Mouse (Mus musculus) B cell, adult 2 months (primary cell): ENCODE measurements around the gene Faap20.

Experiments
- DNase-seq, 2 experiments: peaks; one replicate each; pipeline ENCODE4 v3.0.0; 2022

The Faap20 gene

DNA sequence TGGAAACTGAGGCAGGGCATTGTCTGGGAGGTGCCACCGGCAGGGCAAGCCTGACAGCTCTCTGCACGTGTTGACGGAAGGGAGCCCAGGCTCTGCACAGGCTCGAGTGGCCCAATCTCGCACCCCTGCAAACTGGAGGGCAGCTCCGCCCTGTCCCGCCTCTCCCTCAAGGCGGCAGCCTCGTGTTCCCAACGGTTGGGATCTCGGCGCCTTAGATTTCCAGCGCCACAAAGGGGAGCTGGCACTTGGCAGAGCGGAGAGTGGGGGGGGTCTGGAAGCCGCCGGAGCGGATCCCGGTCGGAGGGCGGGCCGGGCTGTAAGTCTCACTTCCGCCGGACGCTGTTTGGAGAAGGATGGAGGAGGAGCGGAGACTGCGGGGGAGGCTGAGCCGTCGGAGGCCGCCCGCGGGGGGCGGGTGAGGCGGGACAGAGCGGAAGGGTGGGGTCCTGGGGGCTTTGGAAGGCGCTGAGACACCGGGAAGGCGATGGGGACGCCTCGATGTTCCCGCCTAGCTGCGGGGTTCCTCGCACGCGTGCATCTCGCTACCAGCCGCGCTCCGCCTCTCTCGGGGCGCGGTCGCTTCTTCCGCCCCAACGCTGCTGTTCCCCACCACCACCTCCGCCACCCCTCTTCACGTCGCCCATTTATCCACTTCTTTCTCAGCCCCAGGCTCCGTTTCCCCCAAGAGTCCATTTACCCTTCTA lies at the start of gene Faap20:
TSS of gene Faap20 (plus strand) at position 155 of the 704 bp plus-strand sequence.
- DNase-seq = peak; percentile 80 to 81

DNA sequence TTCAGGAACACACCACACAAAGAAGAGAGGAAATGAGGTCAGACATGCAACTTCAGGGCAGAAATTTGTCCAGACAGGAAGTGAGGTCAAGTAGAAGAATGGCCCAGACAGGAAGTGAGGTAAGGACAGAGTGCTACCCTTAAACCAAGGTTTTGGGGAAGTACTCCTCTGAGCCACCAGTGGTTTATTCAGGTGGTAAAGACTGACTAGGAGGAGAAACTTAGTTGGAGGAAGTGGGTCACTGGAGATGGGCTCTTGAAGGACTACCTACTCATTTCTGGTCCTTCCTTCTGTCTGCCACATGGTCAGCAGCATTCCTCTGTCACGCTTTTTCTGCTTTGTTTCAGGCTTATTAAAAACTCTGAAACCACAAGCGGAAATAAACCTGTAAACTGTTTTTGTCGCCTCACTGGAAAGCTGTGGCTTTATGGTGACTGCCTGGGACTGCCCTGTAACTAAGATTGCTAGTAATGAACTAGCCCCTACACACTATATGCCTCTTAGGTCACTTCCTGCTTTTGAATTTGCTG lies 48.7 kb upstream of the Faap20 start:
- peak; percentile 74 to 82 for DNase-seq

DNA sequence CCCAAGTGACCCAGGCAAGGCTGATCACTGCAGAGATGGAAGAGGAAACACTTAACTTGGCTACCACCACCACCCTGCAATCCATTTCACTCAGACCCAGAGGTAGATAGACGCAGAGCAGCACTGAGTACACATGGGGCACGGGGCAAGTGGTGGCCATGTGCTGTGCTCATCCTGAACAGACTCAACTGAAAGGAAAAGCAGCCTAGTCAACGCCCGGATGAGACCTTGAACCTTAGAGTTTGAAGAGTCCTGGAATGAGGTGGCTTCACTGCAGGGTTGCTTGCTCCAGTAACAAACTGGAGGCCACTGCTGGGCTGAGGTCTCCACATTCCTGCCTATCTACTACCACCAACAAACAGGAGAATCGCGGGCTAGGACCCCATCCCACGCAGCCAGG lies 47.8 kb upstream of the Faap20 start:
- no peak for DNase-seq

DNA sequence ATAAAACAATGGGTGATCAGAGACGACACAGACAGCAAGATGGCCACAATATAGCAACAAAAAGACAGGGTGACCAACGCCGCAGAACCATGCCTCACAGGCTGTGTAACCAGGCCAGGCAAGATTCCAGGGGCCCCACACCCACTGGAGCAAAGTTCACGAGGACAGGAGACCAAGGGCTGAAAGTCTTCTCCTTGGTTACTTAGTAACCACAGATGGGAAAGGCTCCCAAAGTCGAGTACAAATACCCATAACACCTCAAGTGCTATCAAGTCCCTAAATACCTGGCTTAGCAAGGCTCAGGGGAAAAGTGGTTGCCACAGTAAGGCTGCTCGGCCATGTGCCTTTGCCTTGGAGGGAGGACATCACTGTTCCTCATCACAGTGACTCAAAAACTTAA lies 43.7 kb upstream of the Faap20 start:
- no peak for DNase-seq

DNA sequence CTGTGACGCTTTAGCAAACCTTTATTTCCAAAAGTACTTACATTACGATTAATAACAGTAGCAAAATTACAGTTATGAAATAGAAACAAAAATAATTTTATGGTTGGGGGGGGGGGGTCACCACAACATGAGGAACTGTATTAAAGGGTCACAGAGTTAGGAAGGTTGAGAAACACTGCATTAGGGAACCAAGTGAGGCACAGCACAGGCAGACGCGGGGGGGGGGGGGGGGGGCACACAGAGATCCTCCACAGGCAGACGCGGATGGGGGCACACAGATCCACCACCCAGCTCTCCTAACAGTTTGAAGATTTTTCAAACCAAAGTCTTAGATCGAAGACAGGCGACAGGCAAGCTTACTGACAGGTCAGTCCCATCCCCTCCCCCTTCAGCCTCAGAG lies 43.1 kb upstream of the Faap20 start:
- DNase-seq = no peak

DNA sequence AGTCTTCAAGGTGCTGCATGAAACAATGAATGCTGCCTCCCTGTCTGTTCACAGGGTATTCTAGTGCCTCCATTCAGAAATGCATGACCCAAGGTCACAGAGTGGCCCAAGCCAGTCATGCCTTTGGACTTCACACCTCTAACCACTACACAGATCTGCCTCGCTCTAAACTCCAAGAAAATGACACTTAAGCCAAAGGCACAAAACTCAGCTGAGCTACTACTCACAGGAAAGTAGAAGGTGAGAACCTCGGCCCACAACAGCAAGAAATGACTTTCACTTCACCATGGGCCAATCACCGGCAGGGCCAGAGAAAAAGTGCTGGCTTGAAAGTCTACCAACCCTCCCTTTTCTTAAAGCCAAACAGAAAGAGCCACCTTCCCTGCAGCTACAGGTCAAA lies 41.8 kb upstream of the Faap20 start:
- DNase-seq = no peak

DNA sequence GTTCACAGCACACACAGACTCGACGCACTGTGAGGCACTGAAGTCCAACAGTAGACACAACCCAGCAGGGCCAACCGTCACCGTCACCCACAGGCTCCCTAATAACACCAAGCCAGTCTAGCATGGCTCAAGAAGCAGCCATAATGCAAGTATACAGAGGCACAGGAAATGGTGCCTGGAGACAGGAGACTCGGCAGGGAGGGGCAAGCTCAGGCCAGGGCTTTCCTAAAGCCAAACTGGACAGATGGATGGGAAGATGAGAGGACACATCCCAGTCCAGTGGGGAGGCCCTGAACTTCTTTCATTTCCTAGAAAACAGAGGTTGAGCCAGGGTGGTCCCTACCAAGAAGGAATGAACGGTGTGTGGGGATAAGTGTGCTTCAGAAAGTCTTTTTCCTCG lies 41.0 kb upstream of the Faap20 start:
- DNase-seq = no peak

DNA sequence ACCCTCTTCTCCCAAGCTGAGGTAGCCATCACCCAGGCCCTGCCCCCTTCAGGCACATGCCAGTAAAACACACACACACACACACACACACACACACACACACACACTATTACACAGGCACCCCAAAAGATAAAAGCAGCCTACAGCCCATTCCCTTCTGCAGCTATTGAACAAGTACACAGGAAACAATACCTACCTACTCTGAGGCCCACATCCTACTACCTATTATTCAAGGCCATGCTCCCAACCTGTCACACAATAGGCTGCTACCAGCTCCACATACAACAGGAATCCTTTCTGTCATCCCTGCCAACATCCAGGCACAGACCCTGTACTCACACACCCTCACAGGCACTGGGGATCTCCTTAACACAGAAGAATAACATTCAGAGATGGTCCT lies 40.5 kb upstream of the Faap20 start:
- no peak for DNase-seq

DNA sequence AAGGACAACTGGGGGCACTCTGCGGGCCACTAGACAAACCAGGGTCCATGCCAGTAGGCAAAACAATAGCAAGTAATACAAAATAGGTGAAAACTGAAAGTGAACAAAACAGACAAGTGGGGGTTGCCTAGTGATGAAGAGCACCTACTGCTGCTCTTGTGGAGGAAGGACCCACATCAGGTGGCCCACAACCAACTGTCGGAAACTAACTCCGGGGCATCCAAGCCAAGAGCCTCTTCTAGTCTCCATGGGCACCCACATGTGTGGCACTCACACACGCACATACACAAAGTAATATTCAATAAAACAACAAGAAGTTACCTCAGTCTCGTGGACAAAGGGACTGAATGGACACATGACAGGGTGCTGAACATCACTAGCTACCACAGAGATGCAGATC lies 40.1 kb upstream of the Faap20 start:
- no peak for DNase-seq

DNA sequence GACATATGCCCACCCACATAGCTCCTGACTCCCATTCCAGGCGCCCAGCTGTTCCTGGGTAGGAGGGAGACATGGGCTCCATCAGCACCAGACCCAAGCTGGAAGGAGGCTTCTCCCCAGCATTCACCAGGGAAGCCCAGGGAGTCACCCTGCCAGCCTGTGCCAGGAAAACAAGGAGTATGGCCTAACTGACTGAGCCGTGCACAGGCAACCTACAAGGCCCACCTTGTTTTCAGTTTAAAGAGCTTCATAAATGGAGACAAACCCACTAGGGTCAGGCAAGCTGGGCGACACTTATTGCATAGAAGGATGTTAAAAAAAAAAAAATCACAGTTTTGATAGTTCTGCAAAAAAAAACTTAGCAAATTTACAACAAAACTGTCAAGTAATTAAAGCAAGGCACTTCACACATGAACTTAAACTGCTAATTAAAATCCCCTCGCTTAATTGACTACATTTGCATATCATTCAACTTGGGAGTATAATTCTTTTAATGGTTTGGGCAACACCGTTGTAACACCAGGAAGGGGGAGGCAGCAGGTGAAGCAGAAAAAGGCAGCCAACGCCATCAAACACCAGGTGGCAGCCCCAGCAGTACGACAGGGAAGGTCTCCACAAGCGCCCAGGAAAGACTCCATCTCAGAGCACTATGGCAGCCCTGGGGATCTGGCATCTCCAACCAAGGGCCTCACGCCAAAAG lies 36.4 kb upstream of the Faap20 start:
- no peak for DNase-seq

DNA sequence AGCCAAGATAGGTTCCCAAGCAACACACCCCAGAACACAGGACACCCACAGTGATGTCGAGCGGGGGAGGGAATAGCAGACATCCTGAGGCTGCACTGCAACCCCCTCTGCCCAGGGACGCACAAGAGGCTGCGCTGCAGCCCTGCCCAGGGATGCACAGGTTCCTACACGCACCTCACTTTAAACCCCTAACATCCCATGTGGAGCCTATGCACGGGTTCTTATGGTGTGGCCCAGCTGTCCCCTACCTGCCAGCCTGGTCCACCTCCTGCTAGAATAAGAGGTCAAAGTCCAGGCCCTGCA lies 35.9 kb upstream of the Faap20 start:
- DNase-seq = no peak

DNA sequence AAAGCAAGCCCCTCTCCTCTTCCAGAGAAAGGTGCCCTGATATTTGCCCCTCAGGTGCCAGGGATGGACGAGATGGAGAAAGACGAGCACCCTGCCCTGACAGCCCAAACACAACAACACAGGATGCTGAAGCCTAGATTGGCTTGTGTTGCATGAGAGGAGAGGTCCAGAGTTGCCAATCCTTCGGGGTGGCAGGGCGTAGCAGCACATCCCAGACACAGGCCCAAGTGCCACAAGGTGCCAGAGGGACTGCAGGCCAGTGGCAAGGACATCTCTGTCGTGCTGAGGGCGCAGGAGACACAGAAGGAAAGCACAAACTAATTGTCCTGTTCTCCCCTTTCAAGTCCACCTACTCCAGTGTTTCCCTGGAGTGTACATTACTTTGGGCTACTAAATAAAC lies 35.4 kb upstream of the Faap20 start:
- DNase-seq = no peak

DNA sequence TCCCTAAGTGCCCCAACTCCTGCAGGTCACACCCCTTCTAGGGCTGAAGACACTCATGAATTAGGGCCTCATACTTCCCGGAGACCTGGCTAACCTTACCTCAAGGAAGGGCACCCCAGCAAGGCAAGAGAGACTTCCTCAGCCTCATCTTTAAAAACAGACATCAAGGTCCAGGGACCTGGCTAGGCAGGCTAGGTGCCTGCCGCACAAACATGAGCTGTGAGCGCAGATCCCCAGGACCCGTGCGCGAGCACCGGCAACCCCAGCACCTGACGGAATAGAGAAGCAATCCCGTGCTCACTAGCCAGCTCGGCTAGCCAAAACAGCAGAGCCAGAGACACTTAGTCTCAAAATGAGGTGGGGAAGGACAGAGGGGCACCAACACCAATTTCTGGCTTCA lies 34.8 kb upstream of the Faap20 start:
- no peak for DNase-seq

DNA sequence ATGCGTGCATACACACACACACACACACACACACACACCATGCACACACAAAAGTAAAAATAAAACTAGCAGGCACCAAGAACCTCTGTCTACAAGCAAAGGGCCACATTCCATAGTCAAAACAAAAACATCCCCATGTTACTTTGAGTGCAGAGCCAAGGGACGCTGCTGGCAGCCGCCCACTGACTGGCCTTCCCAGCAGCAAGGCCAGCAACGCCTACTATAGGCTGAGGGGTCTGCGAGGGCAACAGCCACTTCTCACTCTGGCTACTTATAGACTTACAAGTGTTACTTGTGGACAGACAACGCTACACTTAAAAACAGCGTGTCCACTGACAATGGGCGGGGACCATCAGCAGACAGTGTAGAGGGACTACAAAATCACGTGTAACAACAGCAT lies 34.4 kb upstream of the Faap20 start:
- DNase-seq = no peak

DNA sequence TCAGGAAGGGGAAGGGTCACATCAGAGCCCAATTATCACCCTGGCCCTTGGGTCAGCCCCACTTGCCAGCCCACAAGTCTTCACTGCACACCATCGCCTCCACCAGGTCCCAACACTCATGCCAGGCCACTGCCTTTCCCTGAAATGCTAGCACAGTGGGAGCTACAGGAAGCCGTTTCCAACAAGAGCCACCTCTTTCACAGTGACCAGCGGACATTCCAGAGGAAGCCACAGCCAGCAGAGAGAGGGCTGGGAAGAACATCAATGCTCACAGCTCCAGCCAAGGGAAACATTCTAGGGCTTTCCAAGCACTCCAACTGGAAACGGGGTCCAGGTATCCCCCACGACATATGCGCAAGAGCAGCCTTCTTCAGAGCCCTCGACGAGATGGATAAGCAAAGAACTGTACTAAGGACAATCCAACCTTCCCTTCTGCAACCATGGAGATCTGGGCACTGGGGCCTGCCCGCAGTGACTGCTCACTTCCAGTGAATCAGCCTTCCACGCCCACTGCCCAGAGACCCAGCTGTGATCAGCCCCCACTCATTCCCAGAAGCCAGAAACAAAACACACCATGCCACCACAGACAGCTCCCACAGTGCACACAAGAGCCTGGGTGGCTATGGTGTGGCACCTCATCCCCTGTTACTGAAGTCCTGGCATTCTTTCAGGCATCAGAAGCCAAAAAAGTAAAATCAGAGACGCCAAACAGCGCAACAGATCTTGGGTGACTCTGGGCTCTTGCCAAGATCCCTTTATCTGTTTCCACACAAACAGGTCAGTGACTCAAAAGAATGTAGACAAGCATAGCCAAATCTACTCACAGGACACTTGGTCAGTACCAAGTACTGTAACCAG lies 33.6 kb upstream of the Faap20 start:
- DNase-seq = no peak

DNA sequence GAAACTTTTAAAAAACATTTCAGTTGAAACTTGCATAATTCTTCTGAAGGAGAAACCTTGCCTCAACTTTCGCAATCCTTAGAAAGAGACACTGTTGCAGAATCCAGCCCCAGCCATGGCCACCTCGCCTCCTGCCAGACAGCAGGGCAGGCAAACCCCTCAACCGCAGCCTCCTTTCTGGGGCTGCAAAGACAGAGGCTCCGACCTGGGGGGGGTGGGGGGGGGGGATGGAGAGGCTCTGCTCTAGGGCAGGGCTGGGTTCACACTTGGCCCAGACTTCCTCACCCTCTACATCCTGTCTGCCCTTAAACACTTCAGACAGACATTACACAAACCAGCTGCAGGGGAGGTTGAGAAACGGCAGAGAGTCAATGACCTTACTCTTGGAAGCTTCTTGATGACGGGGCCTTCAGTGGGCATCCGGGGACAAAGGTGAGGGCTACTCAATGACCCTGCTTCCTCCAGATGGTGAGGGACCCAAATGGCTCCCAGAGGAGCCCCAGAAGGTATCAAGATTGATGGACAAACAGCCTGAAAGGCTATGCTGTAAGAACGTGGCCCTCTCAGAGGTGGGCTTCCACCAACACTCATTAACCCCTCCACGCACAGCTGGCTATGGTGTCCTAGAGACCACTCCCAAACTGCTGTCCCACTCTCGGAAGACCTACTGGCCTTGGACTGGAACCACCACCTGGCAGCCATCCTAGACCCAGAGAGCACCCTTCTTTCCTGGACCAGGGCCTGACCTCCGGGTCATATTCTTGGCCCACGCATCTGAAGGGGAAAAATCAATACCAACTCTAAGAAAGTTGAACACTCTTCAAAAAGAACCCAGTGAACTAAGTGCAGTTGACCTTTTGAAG lies 32.1 kb upstream of the Faap20 start:
- peak; percentile 33 to 36 for DNase-seq

DNA sequence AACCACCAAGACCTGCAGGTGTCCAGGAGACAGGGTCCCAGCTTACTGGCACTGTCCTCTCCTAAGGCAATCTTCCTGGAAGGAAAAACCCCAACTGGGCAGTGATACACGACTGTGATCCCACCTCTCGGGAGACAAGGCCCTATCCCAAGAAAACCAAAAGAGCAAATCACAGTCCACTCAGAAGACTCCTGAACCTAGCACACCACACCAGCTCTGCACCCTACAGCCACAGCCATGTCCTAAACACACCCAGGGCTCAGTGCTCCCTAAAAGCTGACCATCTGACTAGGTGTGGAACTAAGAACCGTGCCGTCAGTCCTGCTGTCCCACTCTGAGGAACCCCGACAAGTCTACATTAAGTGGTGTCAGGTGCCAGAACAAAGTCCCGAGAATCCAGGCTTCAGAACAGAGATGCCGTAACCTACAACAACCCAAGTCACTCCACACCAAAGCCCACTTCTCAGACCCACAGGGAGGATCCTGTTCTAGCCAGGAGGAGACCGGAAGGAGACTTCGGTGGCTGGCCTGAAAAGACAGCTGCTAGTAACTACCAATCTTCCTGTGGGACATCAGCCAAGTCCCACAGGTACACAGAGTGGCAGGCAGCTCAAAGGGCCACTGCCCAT lies 31.4 kb upstream of the Faap20 start:
- no peak for DNase-seq

DNA sequence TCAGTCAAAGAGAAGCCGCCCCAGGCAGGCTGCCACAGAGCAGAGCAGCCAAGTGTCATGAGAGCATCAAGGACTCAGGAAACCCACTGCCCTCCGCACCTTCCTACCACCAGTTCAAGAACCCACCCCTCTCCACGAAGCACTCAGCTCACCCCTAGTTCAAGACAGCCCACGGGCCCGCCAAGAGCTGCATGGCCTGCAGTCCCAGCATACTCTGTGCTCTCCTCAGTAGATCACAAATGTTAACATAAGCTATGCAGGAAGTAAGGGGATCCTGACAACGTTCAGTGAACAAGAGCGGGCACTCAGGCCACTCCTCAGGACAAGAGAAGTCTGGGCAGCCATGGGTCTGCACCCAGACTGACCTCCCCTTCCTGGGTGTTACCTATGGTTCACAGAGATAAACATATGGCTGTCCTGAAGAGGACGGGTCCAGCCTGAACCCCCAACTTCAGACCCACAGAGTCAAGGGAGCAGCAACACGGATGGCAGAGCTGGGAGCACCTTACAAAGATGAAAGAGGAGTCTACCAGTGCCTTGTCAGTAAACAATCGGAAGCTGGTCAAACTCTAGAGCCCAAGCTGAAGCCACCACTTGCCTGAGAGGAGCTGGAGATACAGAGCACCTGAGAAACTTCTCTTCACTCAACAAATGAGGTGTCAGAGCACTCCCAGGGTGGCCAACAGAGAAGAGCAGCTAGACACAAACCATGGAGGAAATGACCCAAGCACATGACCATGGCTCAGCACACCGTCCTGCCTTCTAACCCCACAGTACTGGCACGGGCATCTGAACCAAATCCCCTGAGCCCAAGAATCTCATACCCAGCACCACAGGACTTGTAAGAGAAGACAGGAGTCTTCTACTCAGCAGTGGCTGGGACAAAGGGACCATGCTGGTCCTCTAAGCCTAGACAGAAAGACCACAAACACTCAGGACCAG lies 30.1 kb upstream of the Faap20 start:
- peak in 1 of 2 experiments; percentile 28 for DNase-seq

DNA sequence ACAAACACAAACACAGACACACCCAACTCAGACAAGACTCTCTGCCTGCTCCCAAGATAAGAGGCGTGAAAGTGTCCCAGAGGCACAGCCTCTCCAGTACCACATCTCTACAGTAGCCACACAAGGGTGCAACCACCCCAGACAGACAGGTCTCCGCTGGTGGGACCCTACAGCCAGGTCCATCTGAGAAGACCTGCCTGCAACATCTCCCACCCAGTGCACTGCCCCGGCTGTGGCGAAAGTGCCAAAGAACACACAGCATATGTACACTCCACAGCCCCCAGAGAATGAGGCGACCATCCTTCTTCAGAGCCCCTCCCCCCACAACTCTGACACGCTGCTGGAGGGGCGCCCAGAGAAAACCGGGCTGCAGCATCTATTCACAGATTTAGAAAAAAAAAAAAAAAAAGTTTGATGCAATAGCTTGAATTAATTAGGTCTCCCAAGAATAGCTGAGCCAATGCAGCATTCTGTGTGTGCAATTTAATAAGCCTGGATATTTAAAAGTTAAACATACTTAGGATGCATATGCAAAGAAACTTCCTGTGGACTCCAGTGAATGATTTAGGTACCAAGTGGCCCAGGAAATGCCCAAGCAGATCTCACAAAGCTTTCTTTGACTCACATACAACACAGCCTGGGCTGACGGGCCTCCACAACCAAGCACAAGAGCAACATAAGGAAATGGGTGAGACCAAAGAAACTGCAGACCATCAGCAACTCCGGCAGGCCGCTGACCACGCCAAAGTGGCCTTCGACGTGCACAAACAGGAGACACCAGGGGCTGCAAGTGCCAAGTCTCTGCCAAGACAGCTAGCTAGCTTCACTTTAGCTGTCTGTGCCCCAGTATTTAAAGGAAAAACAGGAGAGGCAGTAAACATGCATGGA lies 29.1 kb upstream of the Faap20 start:
- DNase-seq = peak; percentile 15 to 19

DNA sequence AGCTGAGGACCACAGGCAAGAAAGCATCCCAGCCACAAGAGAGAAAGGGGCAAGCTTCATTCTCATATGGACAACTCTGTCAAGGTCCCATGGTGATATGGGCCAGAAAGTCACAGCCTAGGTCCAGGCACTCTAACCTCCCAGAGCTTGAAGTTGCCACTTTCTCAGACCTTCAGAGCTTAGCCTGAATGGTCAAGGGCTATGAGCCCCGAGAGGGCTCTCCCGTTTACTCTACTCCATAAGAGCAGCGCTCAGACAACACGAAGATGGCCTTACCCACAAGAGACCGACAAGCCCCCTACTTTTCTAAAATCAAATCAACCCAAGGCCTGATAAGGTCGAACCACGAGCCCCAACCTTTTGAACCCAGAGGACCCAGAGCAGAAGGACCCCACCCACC lies 28.5 kb upstream of the Faap20 start:
- DNase-seq = no peak
